In the genomic region with DNA sequence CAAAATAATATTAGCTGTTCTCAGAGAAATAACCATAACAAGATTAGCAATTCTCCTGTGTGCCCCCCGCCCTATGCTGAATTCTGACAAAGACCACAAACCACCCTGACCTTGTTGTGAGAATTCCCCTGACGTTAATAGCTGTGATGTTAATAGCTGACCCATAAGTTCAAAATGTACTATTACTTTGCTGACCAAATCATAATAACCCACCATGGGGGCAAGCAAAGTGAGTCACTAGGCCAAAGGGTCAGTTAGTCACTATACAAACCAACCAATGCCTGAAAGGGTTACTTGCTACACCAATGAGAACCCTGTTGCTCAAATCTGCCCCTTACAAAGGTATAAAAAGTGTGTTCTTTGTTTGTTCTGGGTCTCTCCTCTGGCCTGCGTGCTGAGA, we compare ENCODE assay signal across 3 mouse cellular contexts. TPM values are rescaled to one million over a fixed set of nuclear protein-coding genes. Genes with fewer than 3 reads are reported as not detected.
DNase-seq lines count a peak whose midpoint lies in the region; ATAC-seq and TF ChIP-seq lines count a peak whose summit lies in the region.
"Not testable (repeated sequence)": the region's sequence is repeated elsewhere in the genome, so short reads cannot be mapped to it uniquely, and the experiment has no call there.

No protein-coding gene starts in this region.

- peak; percentile 52 for DNase-seq in kidney, adult 2 months
- DNase-seq in kidney, adult 9 months, result peak; percentile 62
- DNase-seq in liver, postnatal 0 days, result not testable (repeated sequence)

- H3K27me3 ChIP-seq in kidney, adult 2 months (replicated peaks; ENCODE audit: control insufficient read depth, insufficient read depth, low read length); liver, postnatal 0 days (ENCODE audit: insufficient read depth, low read length): not testable (repeated sequence)

- H3K4me2 ChIP-seq in liver, postnatal 0 days (ENCODE audit: low read depth, low read length), result not testable (repeated sequence)

- not testable (repeated sequence) for H3K9me3 ChIP-seq in liver, postnatal 0 days (ENCODE audit: low read length)

- not testable (repeated sequence) for TF ChIP-seq CTCF in kidney, adult 2 months (conservative IDR thresholded peaks at IDR 0.05; ENCODE audit: insufficient read depth, insufficient read length, low read depth, low read length); liver, postnatal 0 days (IDR thresholded peaks at IDR 0.05; ENCODE audit: low read depth)

- 60% methylated on average over 3 of the region's 3 CpGs for WGBS in kidney, adult 2 months
- WGBS in liver, postnatal 0 days (ENCODE audit: insufficient replicate concordance), result 53% methylated on average over 3 of the region's 3 CpGs

- TF ChIP-seq POLR2A in kidney, adult 2 months (IDR thresholded peaks at IDR 0.05; ENCODE audit: low read depth, low read length), result not testable (repeated sequence)

- not testable (repeated sequence) for H3K4me3 ChIP-seq in kidney, adult 2 months (ENCODE audit: insufficient read depth, low read depth, low read length); liver, postnatal 0 days (ENCODE audit: low read depth, low read length)

- H3K4me1 ChIP-seq in kidney, adult 2 months (ENCODE audit: control insufficient read depth, insufficient read depth, low read length), result peaks cover 11% of the 10 kb centered on the region
- not testable (repeated sequence) for H3K4me1 ChIP-seq in liver, postnatal 0 days (ENCODE audit: insufficient read depth)

- not testable (repeated sequence) for H3K9ac ChIP-seq in liver, postnatal 0 days (replicated peaks)

- H3K36me3 ChIP-seq in kidney, adult 2 months (ENCODE audit: control insufficient read depth, insufficient read depth, low read length); liver, postnatal 0 days (replicated peaks; ENCODE audit: insufficient read depth, low read length): not testable (repeated sequence)

- peak; percentile 43 for TF ChIP-seq EP300 in liver, postnatal 0 days (IDR thresholded peaks at IDR 0.05; ENCODE audit: low read depth)

- not testable (repeated sequence) for ATAC-seq in liver, postnatal 0 days

- not testable (repeated sequence) for H3K27ac ChIP-seq in kidney, adult 2 months (ENCODE audit: insufficient read depth, low read depth, low read length); liver, postnatal 0 days (ENCODE audit: low read depth)

RNA-seq across cellular contexts. Expression of gene Tpt1, which starts 23.1 kb away (rescaled TPM):
- polyA plus RNA-seq in kidney, adult 2 months (2012; rRNA removed), result 1,266 and 1,401 TPM in 2 replicates
- polyA plus RNA-seq in liver, postnatal 0 days (2015; fragmentation: Nextera tagmentation; extraction: Ambion mirVana), result 874 and 942 TPM in 2 replicates
